Mouse (Mus musculus) liver, embryonic 18 days (tissue): ENCODE measurements around the gene Ibtk. TPM values are rescaled to one million over a fixed set of nuclear protein-coding genes. Genes with fewer than 3 reads are reported as not detected.

Source experiments
- polyA plus RNA-seq: library from polyadenylated mRNA; depleted of rRNA; stranded (reverse); fragments of >200 nt; gene quantifications from 2 replicates; pipeline ENCODE4 v1.2.3, GENCODE M21; 2012; rRNA removed

Gene Ibtk
- 10.4 and 10.8 TPM in 2 replicates for polyA plus RNA-seq

DNA sequence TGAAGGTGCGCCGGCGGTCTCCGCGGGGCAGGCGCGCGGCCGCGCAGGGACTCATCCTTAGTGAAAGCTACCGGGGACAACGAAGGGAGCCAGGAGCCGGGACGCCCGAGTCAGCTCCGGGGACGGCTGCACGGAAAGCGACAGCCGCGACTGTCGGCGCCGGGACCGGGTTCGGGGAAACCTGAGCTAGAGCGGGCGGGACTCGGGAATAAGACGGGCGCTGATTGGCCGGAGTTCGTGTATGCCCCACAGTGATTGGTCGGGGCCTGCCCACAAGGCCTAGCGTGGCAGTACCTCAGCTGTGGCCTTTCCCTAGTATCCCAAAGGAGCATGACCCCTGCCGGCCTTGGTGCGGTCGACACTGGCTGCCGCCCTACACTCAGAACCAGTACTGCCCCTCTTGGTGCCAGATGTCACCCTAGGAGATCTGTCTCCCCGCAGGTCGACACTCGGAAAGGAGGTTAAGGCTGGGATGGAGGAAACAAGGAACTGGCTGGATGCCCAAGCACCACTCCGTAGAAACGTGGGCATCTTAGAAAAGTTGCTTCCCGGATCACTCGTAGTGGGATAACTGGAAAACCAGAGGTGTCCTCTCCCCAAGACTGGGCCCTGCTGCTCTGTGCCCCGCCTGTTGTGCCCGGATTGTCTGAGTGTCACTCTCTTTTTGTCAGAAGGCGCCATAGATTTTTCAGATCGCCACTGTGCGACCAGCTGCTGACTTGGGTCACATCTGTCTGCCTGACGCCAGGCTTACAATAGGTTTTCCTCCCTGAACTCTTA lies at the start of gene Ibtk:
Gene Ibtk (minus strand): TSS at position 193 of the 780 bp plus-strand sequence.

Other genes starting within 250 kb of the Ibtk start
- 0.10 and 0.14 TPM in 2 replicates for gene Tpbg, start 93.0 kb upstream of the Ibtk start, polyA plus RNA-seq